Mouse (Mus musculus) brain, embryonic 14.5 days (tissue): ENCODE data around the gene Cacnb3.

Experiments used
- CTCF ChIP-seq: fragments of 200-500 bp; IDR thresholded peaks from 2 replicates; pipeline ENCODE4 v1.5.1; 2012; ENCODE audit warnings: inconsistent platforms, mild to moderate bottlenecking, moderate library complexity, borderline replicate concordance; ENCODE audit not compliant: insufficient read depth, insufficient read length; ENCODE audit errors: extremely low read depth
- POLR2A ChIP-seq: fragments of 200-500 bp; IDR thresholded peaks from 2 replicates; pipeline ENCODE4 v1.6.1; 2012; ENCODE audit warnings: mild to moderate bottlenecking, inconsistent platforms, borderline replicate concordance; ENCODE audit not compliant: poor library complexity, insufficient read depth, insufficient read length, severe bottlenecking; ENCODE audit errors: extremely low read depth

GRCm38 (mm10) chr15:98606051-98606536, 24.5 kb upstream of the Cacnb3 start:
- no peak for TF ChIP-seq CTCF
- TF ChIP-seq POLR2A: no peak
